Mouse (Mus musculus) MEL (cell line): ENCODE data around the gene Myo1c.

Experiments used
- MAX ChIP-seq: IDR thresholded peaks from 2 replicates; pipeline ENCODE4 v1.6.1; 2011; ENCODE audit warnings: low read length, improper control_type of control experiment
- MYC ChIP-seq: IDR thresholded peaks from 2 replicates; pipeline ENCODE4 v1.6.1; 2011; ENCODE audit warnings: low read depth, mild to moderate bottlenecking, low read length, improper control_type of control experiment, moderate library complexity
- POLR2A ChIP-seq, 2 experiments: IDR thresholded peaks; 2 replicates each; pipeline ENCODE4 v1.6.1; 2011 to 2012; ENCODE audit warnings: low read length in 2 of 2, mild to moderate bottlenecking in 2 of 2, control low read depth in 1 of 2, improper control_type of control experiment in 1 of 2, low read depth in 1 of 2, moderate library complexity in 1 of 2; ENCODE audit not compliant: control insufficient read depth in 1 of 2, insufficient read depth in 1 of 2, poor library complexity in 1 of 2

DNA sequence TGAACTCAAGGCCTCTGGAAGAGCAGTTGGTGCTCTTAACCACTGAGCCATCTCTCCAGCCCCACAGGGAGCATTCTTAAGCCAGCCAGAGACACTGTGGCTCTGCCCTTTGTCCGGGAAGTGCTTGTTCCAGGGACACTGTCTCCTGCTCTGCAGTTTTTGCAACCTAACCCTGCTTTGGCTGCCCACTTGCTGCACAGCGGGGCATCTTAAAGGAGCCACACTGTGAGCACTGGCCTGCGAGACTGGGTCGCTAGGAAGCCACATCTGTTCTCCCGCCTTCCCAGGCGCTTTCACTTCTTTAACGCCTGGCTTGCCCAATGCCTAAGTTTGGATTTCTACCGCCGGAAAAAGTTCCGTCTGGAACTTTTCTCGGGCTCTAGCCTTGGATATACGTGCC, 65.3 kb downstream of the Myo1c start:
- TF ChIP-seq MAX = no peak
- TF ChIP-seq MYC = no peak
- TF ChIP-seq POLR2A (IDR thresholded peaks at IDR 0.05; ENCODE audit: control insufficient read depth in 1 of 2, insufficient read depth in 1 of 2, low read depth in 1 of 2, low read length in 2 of 2, poor library complexity in 1 of 2) = no peak
